Mouse (Mus musculus) forebrain, embryonic 15.5 days (tissue): ENCODE results near the gene Erbb4. TPM values are rescaled to one million over a fixed set of nuclear protein-coding genes. Genes with fewer than 3 reads are reported as not detected.

Source experiments
- ATAC-seq: fragments of 200-750 bp; cut with Nextera tagmentation; replicated peaks from 2 replicates; pipeline ENCODE4 v1.8.0; 2017; ENCODE audit warnings: mild to moderate bottlenecking, moderate TSS enrichment, moderate library complexity
- H3K27ac ChIP-seq: fragments of 300-500 bp; sonication (generic); replicated peaks from 2 replicates; pipeline ENCODE4 v1.5.1; 2015; ENCODE audit warnings: mild to moderate bottlenecking, inconsistent platforms
- H3K27me3 ChIP-seq: fragments of 300-500 bp; sonication (generic); 2 replicates; pipeline ENCODE4 v1.6.1; 2015; ENCODE audit warnings: inconsistent platforms
- H3K36me3 ChIP-seq: fragments of 300-500 bp; sonication (generic); 2 replicates; pipeline ENCODE4 v1.6.1; 2015; ENCODE audit warnings: mild to moderate bottlenecking, inconsistent platforms
- H3K4me1 ChIP-seq: fragments of 300-500 bp; sonication (generic); 2 replicates; pipeline ENCODE4 v1.6.1; 2015; ENCODE audit warnings: inconsistent platforms
- H3K4me2 ChIP-seq: fragments of 300-500 bp; sonication (generic); replicated peaks from 2 replicates; pipeline ENCODE4 v1.6.1; 2015; ENCODE audit warnings: mild to moderate bottlenecking, inconsistent platforms
- H3K4me3 ChIP-seq: fragments of 300-500 bp; sonication (generic); 2 replicates; pipeline ENCODE4 v1.5.1; 2015; ENCODE audit warnings: mild to moderate bottlenecking, inconsistent platforms
- H3K9ac ChIP-seq: fragments of 300-500 bp; sonication (generic); replicated peaks from 2 replicates; pipeline ENCODE4 v1.6.1; 2015; ENCODE audit warnings: mild to moderate bottlenecking, inconsistent platforms
- H3K9me3 ChIP-seq: fragments of 300-500 bp; sonication (generic); 2 replicates; pipeline ENCODE4 v1.6.1; 2016; ENCODE audit warnings: inconsistent platforms
- WGBS: fragments of 180-500 bp; shearing (Covaris S2); methylation state at CpG from one replicate; pipeline ENCODE4 v1.1.7; 2015; ENCODE audit warnings: mixed read lengths; 5-methylcytosine and 5-hydroxymethylcytosine counted together
- polyA plus RNA-seq: library from polyadenylated mRNA; unstranded; fragments of >200 nt; fragmentation: Nextera tagmentation; extraction: Ambion mirVana; gene quantifications from 2 replicates; pipeline ENCODE4 v1.2.1, GENCODE M21; 2015

The Erbb4 gene
- polyA plus RNA-seq, 1 experiment from 2014 or later = 17.4 TPM

GRCm38 (mm10) chr1:68371531-68371930 is 736.3 kb downstream of the Erbb4 start:
- 70% methylated on average over 2 of the region's 2 CpGs for WGBS
- no peak overlapping the region for H3K9ac ChIP-seq

GRCm38 (mm10) chr1:68333714-68334113 is 774.1 kb downstream of the Erbb4 start:
- Histone ChIP-seq H3K4me3 (no peak overlapping the region), H3K27ac (no peak overlapping the region), H3K9me3 (no peaks in the 10 kb centered on the region), H3K27me3 (no peaks in the 10 kb centered on the region), H3K4me2 (no peak overlapping the region), H3K36me3 (no peaks in the 10 kb centered on the region), H3K9ac (no peak overlapping the region), H3K4me1 (no peaks in the 10 kb centered on the region)
- no peak for ATAC-seq
- WGBS = 36% methylated on average over 2 of the region's 2 CpGs

More at GRCm38 (mm10) chr1:68371531-68371930, 736.3 kb downstream of the Erbb4 start:
- no peak for ATAC-seq
- H3K4me1 ChIP-seq = no peaks in the 10 kb centered on the region
- no peak overlapping the region for H3K4me2 ChIP-seq
- H3K27ac ChIP-seq = no peak overlapping the region
- no peaks in the 10 kb centered on the region for H3K36me3 ChIP-seq
- no peak overlapping the region for H3K4me3 ChIP-seq
- H3K9me3 ChIP-seq = no peaks in the 10 kb centered on the region
- H3K27me3 ChIP-seq = no peaks in the 10 kb centered on the region

GRCm38 (mm10) chr1:68305813-68306212 is 802.0 kb downstream of the Erbb4 start:
- Histone ChIP-seq H3K9me3 (no peaks in the 10 kb centered on the region), H3K27ac (no peak overlapping the region), H3K4me1 (no peaks in the 10 kb centered on the region), H3K4me3 (no peak overlapping the region), H3K9ac (no peak overlapping the region), H3K27me3 (0 out of 2 replicates have a peak, but pooled peaks cover 4% of the 10 kb centered on the region), H3K36me3 (no peaks in the 10 kb centered on the region), H3K4me2 (no peak overlapping the region)
- 55% methylated on average over 4 of the region's 4 CpGs for WGBS
- ATAC-seq = peak; percentile 87

GRCm38 (mm10) chr1:68284443-68284842 is 823.4 kb downstream of the Erbb4 start:
- no peak for ATAC-seq
- H3K9me3 ChIP-seq = no peaks in the 10 kb centered on the region
- H3K4me2 ChIP-seq = no peak overlapping the region
- no peaks in the 10 kb centered on the region for H3K4me1 ChIP-seq
- H3K27me3 ChIP-seq = no peaks in the 10 kb centered on the region
- H3K27ac ChIP-seq = no peak overlapping the region
- no peaks in the 10 kb centered on the region for H3K36me3 ChIP-seq
- WGBS = 73% methylated on average over 2 of the region's 2 CpGs
- no peak overlapping the region for H3K9ac ChIP-seq
- no peak overlapping the region for H3K4me3 ChIP-seq

DNA sequence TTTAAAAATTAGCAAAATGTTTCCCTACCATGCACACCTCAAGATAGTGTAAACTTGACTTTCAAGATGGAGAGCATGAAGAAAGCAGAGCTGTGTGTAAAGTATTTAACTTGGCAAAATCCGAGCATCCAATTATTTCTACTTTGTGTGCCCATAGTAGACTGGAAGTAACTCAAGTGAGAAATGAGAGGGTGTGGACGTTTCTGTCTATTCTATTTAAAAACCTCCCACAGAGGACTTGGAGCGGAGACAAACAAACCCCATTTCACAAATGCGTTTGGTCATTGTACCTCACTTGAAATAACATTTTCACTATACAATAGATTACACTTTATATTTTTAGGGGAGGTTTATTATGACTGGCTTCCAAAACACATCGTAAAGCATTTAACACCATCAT is 832.0 kb downstream of the Erbb4 start:
- H3K36me3 ChIP-seq = no peaks in the 10 kb centered on the region

DNA sequence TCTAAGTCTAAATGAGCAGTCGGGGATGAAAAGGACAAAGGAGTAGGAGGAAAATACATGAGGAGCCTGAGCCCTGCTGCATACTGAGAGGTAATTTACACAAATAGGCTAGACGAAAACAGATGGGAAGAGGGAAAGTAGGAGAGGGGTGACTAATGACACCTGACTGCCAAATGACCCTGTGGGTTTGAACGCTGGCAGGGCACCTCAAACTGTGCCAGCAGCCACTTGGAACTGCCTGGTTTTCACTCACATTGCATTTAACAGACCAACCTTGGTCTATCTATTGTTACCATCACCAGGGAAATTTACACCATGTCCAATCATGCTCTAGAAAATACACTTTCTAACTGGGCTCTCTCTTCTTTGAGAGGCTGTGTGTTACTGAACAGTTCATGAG is 929.3 kb downstream of the Erbb4 start:
- no peak overlapping the region for H3K4me3 ChIP-seq
- no peaks in the 10 kb centered on the region for H3K36me3 ChIP-seq
- peaks cover 6% of the 10 kb centered on the region; the same call in 1 of the 2 replicates for H3K4me1 ChIP-seq
- H3K27ac ChIP-seq = no peak overlapping the region
- no peaks in the 10 kb centered on the region for H3K9me3 ChIP-seq
- H3K27me3 ChIP-seq = no peaks in the 10 kb centered on the region
- H3K4me2 ChIP-seq = no peak overlapping the region
- H3K9ac ChIP-seq = no peak overlapping the region
- 23% methylated on average over 3 of the region's 3 CpGs for WGBS
- ATAC-seq = peak; percentile 82

More for the DNA sequence above, 832.0 kb downstream of the Erbb4 start:
- Histone ChIP-seq H3K9ac (no peak overlapping the region), H3K4me3 (no peak overlapping the region), H3K4me2 (no peak overlapping the region), H3K4me1 (no peaks in the 10 kb centered on the region), H3K9me3 (no peaks in the 10 kb centered on the region), H3K27me3 (no peaks in the 10 kb centered on the region), H3K27ac (no peak overlapping the region)
- WGBS = 16% methylated on average over 5 of the region's 5 CpGs
- ATAC-seq = no peak

- ATAC-seq = no peak
- Histone ChIP-seq H3K27me3 (no peaks in the 10 kb centered on the region), H3K4me3 (no peak overlapping the region), H3K36me3 (no peaks in the 10 kb centered on the region), H3K4me2 (no peak overlapping the region), H3K9me3 (no peaks in the 10 kb centered on the region), H3K4me1 (no peaks in the 10 kb centered on the region), H3K27ac (no peak overlapping the region; the same call in 1 of the 2 replicates), H3K9ac (no peak overlapping the region)
- WGBS = 44% methylated on average over 1 of the region's 1 CpGs
These were observed 952.6 kb downstream of the Erbb4 start for GRCm38 (mm10) chr1:68155253-68155652.

DNA sequence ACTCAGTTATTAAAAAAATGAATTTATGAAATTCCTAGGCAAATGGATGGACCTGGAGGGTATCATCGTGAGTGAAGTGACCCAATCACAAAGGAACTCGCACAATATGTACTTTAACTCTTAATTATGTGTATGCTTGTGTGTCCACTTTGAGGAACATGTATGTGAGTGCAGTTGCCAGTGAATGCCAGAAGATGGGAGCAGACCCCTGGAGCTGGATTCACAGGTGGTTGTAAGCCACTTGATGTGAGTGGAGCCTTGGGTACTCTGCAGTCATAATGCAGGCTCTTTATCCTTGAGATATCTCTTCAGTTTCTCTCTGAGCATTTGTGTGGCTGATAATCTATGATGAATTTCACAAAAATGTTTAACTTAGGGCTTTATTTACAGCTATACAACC is 957.3 kb downstream of the Erbb4 start:
- H3K9me3 ChIP-seq = no peaks in the 10 kb centered on the region

GRCm38 (mm10) chr1:68142562-68143350 is 965.1 kb downstream of the Erbb4 start:
- Histone ChIP-seq H3K27me3 (0 out of 2 replicates have a peak, but pooled peaks cover 3% of the 10 kb centered on the region), H3K36me3 (no peaks in the 10 kb centered on the region), H3K4me3 (no peak overlapping the region), H3K9me3 (no peaks in the 10 kb centered on the region), H3K9ac (no peak overlapping the region), H3K4me2 (no peak overlapping the region), H3K4me1 (peaks cover 3% of the 10 kb centered on the region; the same call in 1 of the 2 replicates), H3K27ac (no peak overlapping the region)
- WGBS = 33% methylated on average over 7 of the region's 7 CpGs
- ATAC-seq = peak; percentile 88

More for the DNA sequence above, 957.3 kb downstream of the Erbb4 start:
- Histone ChIP-seq H3K4me1 (no peaks in the 10 kb centered on the region), H3K4me3 (no peak overlapping the region), H3K36me3 (no peaks in the 10 kb centered on the region), H3K9ac (no peak overlapping the region), H3K4me2 (no peak overlapping the region), H3K27me3 (no peaks in the 10 kb centered on the region), H3K27ac (no peak overlapping the region)
- ATAC-seq = no peak
- 80% methylated on average over 2 of the region's 2 CpGs for WGBS

DNA sequence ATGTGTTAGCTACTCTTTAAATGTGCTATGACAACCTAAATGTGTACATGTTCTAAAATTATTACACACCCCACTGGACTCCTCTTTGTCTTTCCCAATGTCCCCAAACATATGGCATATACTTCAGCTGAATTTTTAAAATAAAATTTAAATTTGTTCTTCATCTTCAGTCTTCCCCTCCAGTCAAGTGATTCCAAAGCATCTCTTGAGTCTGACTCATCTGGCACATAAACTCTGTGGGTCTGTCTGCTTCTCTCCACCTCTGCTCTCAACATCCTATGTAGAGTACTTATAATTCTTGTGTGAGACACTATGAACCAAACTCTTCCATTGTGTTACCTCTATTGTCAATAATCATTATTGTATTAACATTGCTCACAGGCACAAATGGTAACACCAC is 972.9 kb downstream of the Erbb4 start:
- Histone ChIP-seq H3K27me3 (0 out of 2 replicates have a peak, but pooled peaks cover 2% of the 10 kb centered on the region), H3K36me3 (no peaks in the 10 kb centered on the region)

DNA sequence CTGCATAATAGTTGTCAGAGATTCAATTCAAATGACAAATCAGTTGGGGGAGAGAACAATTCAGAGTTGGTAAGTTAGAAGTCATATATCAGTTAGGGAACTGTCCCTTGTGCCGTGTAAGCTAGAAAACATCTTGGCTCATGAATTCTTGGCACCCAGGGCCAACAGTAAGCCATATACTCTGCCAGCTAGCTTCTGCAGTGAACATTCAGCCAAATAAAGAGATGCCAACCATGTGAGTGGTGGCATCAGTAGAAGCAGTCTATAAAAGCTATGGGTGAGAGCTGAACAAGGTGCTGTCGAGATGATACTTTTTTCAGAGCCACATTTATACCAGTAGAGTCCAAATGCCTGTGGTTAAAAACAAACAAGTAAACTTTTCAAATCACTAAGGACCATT is 973.4 kb downstream of the Erbb4 start:
- H3K4me2 ChIP-seq = no peak overlapping the region
- no peaks in the 10 kb centered on the region for H3K4me1 ChIP-seq
- H3K36me3 ChIP-seq = no peaks in the 10 kb centered on the region
- WGBS = 66% methylated on average over 2 of the region's 2 CpGs
- H3K4me3 ChIP-seq = no peak overlapping the region
- H3K27me3 ChIP-seq = no peaks in the 10 kb centered on the region
- H3K27ac ChIP-seq = no peak overlapping the region
- no peaks in the 10 kb centered on the region for H3K9me3 ChIP-seq
- no peak overlapping the region for H3K9ac ChIP-seq
- ATAC-seq = no peak

More for the DNA sequence above, 972.9 kb downstream of the Erbb4 start:
- Histone ChIP-seq H3K4me2 (no peak overlapping the region), H3K27ac (no peak overlapping the region), H3K4me1 (no peaks in the 10 kb centered on the region), H3K4me3 (no peak overlapping the region), H3K9me3 (no peaks in the 10 kb centered on the region), H3K9ac (no peak overlapping the region)
- ATAC-seq = no peak

- no peaks in the 10 kb centered on the region for H3K27me3 ChIP-seq
- H3K4me1 ChIP-seq = no peaks in the 10 kb centered on the region
- ATAC-seq = no peak
- H3K4me2 ChIP-seq = no peak overlapping the region
- no peak overlapping the region for H3K4me3 ChIP-seq
- no peaks in the 10 kb centered on the region for H3K36me3 ChIP-seq
- H3K9me3 ChIP-seq = no peaks in the 10 kb centered on the region
- H3K27ac ChIP-seq = no peak overlapping the region
- 64% methylated on average over 2 of the region's 2 CpGs for WGBS
- no peak overlapping the region for H3K9ac ChIP-seq
These were observed 984.3 kb downstream of the Erbb4 start for GRCm38 (mm10) chr1:68123541-68123940.

DNA sequence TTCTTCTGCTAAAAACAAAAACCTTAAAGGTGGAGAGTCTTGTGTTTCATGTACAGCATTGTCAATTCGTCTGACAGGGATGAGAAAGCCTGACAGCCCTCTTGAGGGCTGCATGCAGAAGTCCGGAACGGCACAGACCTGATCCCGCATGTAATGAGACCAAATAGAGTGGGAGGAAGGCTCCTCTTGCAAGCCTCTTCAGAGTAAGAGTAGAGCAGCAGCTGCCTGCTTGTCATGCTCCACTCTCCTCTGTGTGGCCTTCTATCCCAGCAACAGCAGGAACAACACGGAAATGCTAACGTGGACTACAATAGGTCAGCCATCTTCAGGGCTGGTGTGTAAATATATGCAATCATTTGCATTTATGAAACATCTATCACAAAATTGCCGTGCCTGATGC is 987.5 kb downstream of the Erbb4 start:
- 61% methylated on average over 7 of the region's 7 CpGs for WGBS
- Histone ChIP-seq H3K36me3 (no peaks in the 10 kb centered on the region), H3K9ac (no peak overlapping the region)

More for the DNA sequence above, 987.5 kb downstream of the Erbb4 start:
- Histone ChIP-seq H3K4me3 (no peak overlapping the region), H3K4me1 (no peaks in the 10 kb centered on the region), H3K27me3 (no peaks in the 10 kb centered on the region), H3K27ac (no peak overlapping the region), H3K4me2 (no peak overlapping the region), H3K9me3 (no peaks in the 10 kb centered on the region)
- no peak for ATAC-seq
